Mouse (Mus musculus): ENCODE results near the gene Cd164.

Cd164 gene

DNA sequence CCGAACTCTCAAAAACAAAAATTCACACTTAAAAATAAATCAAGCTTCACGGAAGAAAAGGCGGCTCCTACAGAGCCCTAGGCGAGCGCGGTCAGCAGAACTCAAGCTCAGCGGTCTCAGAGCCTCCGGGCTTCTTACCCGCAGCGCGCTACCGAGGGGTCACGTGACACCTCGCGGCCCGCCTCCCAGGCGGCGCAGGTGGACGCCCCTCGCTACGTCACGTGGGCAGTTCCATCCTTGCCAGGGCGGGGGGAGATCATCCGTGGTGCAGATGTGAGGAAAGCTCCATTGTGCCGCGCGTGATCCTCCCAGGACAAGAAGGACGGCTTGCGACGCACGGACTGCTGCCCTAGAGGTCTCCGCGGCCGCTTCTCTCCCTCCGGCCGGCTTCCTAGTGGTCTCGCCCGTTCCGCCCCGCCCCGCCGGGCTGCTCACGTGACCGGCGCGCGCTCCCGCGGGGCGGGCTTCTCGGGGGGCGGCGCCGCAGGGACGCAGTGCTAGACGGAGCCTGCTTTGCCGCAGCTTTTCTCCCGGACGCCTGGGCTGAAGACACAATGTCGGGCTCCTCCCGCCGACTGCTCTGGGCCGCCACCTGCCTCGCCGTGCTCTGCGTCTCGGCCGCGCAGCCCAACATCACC is at the start of gene Cd164:
Cd164 (plus strand) TSS at position 434 of the 638 bp plus-strand sequence.
- peak; percentile 93 to 96 for DNase-seq

DNA sequence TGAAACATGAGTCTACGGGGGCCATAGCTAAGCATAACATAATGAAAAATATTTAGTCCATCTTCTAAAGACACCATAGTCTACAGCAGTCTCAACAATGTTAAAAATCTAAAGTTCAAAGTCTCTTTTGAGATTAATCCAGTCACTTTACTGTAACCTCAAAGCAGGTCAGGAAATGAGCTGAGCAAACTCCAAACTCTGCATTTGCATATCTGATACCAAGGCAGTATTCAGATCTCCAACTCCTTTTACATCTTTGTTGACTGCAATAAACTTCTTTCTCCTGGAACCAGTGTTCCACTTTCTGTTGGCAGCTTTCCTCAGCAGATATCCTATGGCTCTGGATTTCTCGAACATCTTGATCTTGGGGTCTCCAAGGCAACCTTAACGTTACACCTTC is 48.5 kb upstream of the Cd164 start:
- no peak for DNase-seq

DNA sequence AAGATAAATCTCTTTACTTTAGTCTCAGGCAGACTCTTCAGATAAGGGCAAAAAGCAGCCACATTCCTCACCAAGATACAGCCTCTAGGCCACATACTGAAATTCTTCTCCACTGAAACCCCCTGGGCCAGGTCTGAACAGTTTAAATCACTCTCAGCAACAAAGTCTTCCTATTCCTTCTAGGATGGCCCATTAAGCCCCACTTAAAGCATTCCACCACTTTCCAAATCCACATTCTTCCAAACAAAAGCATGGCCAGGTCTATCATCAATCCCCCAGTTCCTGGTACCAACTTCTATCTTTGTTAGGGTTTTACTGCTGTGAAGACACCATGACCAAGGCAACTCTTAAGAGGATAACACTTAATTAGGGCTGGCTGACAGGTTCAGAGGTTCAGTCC is 46.7 kb upstream of the Cd164 start:
- DNase-seq: no peak

DNA sequence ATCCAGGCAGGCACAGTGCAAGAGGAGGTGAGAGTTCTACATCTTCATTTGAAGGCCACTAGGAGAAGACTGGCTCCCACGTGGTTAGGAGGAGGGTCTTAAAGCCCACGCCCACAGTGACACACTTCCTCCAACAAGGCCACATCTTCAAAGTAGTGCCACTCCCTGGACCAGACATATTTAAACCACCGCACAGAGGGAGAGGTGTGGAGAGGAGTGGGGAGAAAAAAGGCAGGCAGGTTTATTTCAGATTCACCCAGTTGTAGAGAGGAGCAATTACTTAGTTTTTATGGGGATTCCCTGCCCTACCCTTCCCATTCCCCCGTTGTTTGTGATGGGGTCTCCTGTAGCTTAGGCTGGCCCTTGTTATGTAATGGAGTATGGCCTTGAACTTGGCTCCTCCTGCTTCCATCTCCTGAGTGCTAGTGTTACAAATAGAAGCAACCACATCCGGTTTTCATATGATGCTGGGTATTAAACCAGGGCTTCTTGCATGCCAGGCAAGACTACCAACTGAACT is 46.2 kb upstream of the Cd164 start:
- DNase-seq: no peak

DNA sequence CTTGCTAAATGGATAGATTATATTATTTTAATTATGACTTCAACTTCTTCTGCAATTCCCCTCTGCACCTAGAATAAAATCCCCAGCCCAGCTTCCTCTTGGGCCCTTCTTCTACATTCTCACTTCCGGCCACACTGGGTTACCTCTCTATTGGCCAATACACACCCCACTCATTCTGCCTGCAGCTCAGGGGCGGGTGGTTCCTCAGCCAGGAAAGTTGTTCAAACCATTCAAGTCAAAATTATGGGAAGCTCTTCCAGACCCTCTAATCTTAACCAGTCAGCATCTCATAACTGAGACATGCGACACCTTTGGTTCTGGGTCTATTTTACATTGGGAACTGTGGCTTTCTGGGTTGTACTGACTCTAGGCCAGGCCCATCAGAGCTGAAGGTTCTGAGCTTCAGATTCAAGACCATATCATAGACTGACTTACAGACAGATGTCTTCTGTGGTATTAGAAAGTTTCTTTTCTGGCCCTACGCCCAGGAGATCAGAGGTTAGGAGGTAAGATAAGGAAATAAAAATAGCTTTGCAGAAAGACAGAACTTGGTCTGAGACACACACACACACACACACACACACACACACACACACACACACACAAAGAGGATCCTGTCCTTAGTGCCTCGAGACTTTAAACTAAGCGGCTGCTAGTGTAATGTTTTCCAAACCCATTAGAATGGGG is 45.3 kb upstream of the Cd164 start:
- DNase-seq: peak in 1 of 2 experiments; percentile 28

DNA sequence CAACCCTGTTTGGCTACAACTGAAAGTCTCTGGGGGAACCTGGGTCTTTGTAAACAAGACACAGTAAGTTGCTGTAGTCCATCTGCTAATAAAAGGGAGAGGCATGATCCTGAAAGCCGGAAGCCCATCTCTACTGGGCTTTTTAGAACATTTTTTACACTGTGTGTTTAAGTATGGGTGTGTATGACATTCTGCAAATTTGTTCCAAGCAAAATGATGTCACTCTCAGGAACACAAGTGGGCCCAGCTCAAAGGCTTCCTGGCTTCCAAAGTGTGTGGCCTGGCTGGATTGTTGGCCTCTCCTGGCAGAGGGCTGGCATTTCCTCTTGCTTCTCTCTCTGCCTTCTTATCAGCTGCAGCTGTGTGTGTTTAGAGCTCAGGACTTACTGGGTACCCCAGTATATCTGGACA is 44.2 kb upstream of the Cd164 start:
- no peak for DNase-seq

DNA sequence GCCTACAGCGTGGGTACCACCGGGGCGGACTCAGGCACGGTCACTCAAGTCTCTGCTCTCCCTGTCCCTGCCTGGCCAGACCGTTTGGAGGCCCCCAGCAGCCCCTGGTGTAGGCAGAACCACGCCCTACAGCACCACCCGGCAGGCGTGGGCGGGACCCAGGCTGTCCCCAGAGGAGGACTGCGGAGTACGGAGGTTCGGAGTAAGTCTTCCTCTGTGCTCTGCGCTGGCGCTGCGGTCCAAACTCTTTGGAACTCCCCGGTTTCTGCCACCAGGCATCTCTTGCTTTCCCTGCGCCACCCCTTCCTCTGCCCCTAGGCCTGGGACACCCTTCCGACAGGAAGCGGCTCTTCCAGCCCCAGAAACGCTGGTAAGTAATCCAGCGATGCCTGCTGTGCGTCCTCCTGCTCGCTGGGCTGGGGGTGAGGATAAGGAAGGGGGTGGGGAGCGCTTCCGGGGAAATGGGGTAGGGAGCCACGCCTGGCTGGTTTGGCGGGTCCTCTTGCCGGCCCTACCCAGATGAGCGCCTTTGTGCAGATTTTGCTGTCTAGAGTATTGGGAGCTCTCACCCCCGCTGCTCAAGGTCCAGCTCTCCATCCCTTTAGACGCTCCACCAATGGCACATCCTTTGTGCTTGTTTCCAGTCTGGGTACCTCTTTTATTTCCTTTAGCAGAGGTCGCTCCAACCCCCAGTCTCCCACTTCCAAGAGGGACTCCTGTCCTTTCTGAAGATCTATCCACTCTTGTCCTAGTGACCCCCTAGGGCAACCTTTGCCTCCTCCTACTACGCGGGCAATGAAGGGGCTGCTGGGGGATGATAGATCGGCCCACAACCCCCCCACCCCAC is 42.8 kb upstream of the Cd164 start, which contains the start of gene Mical1:
Mical1 (plus strand) TSS at position 144 of the 847 bp plus-strand sequence.
- peak; percentile 54 to 72 for DNase-seq

DNA sequence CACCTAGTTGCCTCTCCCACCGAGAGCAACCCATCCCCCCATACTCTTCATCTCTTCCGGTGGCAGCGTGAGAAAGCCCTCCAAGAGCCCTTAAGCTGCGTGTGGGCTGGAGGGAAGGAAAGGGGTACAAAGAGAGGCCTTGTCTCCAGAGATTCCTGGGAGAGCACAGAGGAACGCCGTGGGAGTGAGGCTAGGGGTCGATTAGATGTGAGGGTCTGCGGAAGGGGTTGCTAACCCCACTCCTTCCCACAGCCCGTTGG is 42.3 kb upstream of the Cd164 start:
- DNase-seq: no peak

DNA sequence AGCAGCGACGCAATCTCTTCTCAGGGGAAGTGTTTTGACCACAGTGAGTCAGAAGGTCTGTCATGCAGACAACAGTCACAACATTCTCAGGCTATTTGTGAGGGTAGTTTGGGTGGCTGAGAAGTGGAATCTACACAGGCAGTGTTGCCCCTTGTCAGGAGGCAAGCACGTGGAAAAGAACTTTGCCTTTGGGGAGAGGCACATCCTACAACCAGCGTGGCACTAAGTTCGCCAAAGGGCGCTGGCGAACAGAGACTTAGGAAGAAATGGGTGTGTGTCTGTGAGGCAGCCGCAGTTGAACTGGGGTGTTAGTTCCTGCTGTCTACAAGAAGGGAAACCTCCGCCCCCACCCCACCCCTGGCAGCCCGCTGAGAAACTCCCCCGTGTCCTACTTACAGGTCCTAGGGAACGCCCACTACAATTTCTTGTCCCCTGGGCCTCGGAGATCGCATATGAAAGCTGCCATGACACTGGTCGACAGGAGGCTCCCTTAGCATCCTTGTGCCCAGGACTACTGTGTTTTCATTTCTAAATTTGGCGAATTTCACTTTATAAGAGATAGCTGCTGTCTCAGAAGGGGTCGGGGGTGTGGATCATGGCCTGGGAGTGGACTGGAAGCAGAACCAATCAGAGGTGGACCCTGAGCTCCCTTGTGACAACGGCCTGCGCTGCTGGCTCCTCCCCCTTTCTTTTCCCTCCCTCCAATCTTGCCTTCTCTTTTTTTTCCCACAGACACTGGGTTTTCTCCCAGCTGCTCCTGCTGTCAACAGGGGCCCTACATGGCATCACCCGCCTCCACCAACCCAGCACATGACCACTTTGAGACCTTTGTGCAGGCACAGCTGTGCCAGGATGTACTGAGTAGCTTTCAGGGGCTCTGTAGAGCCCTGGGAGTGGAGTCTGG is 41.7 kb upstream of the Cd164 start:
- peak; percentile 69 to 79 for DNase-seq

DNA sequence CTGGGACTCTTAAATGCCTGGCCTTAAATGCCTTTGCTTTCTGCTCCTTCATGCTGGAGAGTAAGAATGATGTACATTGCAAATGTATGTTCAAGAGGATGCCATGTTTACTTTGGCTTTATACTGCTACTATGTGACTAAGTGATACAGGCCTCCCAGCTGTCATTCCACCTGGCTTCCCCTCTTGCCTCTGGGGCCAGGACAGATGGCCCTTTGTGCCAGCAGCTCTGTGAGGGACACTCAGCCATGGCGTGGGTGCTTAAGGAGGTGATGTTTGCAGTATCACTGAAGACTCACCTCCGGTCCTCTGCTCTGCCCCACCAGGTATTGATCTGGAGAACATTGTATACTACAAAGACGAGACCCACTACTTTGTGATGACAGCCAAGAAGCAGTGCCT is 39.3 kb upstream of the Cd164 start:
- DNase-seq: no peak

DNA sequence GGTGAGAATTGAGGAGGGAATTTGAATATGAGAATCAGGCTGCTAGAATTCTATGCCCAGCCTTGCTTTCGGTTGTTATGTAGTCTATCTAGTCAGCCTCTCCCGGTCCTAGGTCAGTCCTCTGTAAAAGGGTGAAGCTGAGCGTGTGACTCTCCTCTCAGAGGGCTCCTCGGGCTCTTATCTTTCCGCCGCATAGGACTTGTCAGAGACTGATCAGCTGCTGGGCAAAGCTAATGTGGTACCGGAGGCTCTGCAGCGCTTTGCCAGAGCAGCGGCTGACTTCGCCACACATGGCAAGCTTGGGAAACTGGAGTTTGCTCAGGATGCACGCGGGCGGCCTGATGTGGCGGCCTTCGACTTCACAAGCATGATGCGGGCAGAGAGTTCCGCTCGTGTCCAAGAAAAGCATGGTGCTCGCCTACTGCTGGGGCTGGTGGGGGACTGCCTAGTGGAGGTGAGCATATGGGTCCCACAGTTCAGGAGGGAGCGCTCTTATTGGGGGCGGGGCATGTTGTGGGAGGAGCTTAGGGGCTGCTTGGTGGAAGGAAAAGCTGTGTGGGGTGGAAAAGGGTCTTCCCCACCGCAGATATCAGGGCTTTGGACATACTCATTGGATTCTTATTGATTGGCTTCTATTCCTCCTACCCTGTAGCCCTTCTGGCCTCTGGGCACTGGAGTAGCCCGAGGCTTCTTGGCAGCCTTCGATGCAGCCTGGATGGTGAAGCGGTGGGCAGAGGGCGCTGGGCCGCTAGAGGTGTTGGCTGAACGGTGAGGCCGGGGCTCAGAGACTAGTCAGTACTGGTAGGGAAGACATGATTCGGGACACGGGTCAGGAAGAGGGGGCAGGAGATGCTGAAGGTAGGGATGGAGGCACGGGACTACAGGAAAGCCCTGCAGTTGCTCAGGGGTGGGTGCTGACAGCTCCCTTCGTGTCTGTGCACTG is 38.0 kb upstream of the Cd164 start:
- DNase-seq: peak in 1 of 2 experiments; percentile 43

DNA sequence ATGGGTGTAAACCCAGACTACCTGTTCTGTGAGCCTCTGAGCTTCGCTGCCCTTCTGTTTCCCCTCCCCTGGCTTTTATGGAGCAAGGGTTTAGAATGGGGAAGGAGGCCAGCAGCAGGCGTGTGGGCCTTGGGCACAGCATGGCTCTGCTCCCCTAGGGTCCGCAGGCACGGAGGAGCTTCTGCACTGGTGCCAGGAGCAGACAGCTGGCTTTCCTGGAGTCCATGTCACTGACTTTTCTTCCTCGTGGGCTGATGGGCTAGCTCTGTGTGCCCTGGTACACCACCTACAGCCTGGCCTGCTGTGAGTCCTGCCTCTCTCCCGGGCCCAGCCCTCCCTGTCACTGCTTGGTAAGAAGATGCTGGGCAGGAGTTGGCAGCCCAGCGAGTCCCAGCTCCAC is 36.8 kb upstream of the Cd164 start:
- no peak for DNase-seq

DNA sequence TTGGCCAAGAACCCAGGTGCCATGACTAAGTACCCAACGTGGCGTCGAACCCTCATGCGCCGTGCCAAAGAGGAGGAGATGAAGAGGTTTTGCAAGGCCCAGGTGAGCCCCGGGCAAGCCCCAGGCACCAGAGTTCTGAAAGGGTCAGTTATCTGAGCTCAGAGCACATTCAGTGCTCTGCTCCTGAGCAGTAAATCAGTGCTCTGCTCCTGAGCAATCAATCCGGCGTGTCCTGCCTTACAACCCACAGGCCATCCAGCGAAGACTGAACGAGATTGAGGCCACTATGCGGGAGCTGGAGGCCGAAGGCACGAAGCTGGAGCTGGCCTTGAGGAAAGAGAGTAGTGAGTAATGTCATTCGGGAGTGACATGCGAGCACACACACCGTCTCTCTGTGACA is 33.4 kb upstream of the Cd164 start:
- DNase-seq: no peak

DNA sequence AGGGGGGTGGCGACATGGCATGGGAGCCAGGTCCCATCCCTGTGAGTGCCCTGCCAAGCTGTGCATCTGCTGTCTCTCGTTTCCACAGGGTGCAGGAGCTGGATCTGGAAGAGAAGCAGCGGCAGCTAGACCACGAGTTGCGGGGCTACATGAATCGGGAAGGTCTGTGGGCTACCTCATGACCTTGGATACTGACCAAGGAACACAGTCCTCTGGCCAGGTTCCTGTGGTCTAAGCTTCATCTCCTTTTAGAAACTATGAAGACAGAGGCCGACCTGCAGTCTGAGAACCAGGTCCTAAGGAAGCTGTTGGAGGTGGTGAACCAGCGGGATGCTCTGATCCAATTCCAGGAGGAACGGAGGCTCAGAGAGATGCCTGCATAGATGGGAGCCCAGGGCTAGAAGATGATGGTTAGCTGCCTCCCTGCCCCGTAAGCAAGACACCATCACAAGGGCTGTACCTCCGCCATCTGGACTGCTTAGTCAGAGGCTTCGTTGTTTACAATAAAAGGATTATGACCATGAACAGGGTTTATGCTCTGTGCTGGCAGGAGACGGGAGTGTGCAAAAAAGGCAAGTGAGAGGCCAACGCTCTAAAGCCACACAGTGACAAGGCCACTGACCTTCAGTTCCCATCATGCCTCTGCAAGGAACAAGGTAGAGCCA is 32.6 kb upstream of the Cd164 start:
- DNase-seq: no peak

DNA sequence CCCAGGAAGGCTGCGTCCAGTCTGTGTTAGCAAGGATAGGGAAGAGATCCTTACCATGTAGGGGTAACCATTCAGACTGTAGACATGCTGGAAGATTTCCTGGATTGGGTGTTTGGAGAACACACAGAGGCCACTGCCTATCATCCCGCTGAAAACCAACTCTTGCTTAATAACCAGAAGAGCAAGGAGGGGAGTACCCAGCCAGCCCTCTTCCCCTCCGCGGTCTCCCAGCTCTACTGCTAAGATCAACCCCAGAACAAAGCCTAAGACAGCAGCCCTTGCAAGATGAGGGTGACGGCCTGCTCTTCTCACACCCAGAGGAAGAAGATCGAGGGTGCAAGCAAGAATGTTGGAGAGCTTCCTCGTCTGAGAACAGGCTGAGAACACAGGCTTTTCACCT is 30.3 kb upstream of the Cd164 start:
- DNase-seq: no peak

DNA sequence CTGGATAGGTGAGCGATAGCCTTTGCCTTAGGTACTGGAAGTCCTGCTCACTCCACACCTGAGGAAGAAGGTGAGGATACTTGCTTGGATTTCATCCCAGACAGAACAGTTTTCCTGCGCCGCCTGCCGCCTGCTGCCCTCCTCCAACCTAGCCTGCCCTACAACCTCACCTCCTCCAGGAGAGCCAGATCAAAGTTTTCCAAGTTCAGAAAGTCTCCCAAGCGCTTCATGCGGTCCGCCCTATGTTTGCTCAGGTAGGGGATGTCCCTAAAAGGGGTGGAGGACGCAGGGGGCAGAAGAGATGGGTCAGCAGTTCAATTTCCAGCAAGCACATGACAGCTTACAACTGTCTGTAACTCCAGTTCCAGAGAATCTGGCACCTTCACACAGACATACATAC is 29.9 kb upstream of the Cd164 start:
- DNase-seq: peak; percentile 54 to 81

DNA sequence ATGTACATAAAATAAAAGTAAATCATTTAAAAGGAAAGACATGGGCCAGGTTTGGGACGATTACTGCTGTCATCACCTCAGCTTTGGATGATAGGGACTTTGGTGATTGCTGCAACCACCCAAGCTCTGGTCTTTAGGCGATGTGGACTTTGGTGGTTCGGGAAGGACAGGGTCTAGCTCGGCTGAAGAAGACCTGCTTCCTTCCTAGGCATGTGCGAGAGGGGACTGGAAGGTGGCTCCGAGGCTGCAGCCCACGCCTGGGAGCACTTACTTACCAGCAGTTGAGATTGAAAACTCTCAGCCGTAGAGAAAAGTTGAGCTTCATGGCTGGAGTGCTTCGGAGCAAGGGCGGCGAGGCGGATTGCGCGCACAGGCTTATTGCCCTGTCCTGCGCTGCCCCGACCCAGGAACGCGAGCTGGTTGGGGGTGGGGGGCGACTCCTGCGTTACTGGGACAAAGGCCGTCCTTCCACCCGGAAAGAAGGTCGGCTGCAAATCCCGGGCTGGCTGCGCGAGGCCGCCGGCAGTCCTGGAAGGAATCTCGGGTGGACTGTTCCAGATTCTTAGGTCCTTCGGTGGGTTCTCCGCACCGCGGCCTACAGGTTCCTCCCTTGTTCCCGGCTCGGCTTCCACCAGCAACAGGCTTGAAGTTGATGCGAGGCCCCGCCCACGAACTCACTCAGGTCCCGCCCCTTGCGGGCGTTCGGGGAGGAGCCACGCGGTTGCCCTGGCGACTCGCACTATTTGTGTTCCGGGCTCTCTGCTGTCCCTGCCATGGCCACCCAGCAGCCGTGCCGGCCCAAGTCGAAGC is 29.3 kb upstream of the Cd164 start, which contains the start of the genes Smpd2 and Ppil6:
Smpd2 (minus strand) TSS at position 662 of the 810 bp plus-strand sequence.
Ppil6 (plus strand) TSS at position 732 of the 810 bp plus-strand sequence.
- peak; percentile 97 to 98 for DNase-seq

DNA sequence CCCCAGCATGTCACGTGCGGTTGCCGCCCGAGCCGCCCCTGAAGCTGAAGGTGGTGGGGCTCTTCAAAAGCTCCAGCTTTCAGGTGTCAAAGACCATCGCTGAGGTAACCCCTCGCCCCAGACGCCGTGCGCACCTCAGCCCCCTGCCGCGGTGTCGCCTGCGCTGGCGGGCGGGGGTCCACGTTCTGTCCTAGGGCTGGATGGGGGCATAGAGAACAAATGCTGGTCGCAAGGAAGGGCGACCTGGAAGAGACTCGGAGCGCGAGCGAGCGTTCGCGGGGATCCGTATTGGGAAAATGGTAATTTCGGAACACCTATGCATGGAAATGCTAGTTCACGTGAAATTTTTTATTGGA is 28.7 kb upstream of the Cd164 start:
- no peak for DNase-seq

DNA sequence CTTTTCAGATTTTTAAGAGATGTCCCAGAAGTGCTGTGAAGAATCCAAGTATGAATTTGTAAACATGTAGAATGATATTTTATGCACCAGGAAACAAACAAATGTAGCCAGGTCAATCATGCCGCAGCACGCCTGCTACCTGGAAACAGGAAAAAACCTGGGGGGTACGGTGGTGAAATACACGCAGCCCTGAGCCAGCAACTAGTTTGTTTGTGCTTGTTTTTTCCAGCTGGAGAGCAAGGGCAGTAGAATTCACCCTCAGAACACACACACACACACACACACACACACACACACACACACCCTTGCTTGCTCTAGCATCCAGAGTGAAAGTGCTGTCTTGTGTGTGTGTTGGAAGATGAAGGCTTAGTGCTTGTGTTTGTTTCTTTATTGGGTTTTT is 28.1 kb upstream of the Cd164 start:
- peak; percentile 52 to 69 for DNase-seq

DNA sequence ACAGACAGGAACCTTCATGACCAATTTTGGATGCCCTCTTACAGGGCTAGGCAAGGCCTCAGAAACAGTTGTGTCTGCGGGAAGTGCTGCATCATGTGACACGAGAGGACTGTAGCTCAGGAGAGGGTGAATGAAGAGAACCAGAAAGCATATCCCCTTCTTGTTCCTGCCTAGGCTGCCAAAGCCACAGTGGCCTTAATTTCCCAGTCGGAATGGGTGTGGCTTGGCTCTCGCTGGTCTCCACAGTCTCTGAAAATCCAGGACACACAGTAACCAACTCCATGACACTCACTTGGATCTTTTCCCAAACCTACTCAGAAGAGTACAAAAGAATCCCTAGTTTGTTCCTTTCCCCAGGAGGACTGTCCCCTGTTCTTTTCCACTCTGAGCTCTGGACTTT is 18.3 kb upstream of the Cd164 start:
- DNase-seq: peak; percentile 70 to 89

Data from kidney, postnatal 25 days (tissue).